Mouse (Mus musculus): ENCODE measurements around the gene Schip1.

GRCm38 (mm10) chr3:68271881-68272280 lies 207.3 kb downstream of the Schip1 start:
- TF ChIP-seq GATA1 (IDR thresholded peaks at IDR 0.05; ENCODE audit: low read length): no peak
- TF ChIP-seq TAL1 (IDR thresholded peaks at IDR 0.05; ENCODE audit: low read length): no peak
